Mouse (Mus musculus) cerebellum, postnatal 25 days (tissue): ENCODE measurements around the gene Ifi35.
A peak's percentile ranks its signal among the peaks of the same experiment; 100 is the strongest.
"Not testable (repeated sequence)": the region's sequence is repeated elsewhere in the genome, so short reads cannot be mapped to it uniquely, and the experiment has no call there.

ENCODE experiments used
- DNase-seq, 2 experiments: peaks; one replicate each; pipeline ENCODE4 v3.0.0; 2021; ENCODE audit warnings: mixed read lengths in 2 of 2

Gene Ifi35

DNA sequence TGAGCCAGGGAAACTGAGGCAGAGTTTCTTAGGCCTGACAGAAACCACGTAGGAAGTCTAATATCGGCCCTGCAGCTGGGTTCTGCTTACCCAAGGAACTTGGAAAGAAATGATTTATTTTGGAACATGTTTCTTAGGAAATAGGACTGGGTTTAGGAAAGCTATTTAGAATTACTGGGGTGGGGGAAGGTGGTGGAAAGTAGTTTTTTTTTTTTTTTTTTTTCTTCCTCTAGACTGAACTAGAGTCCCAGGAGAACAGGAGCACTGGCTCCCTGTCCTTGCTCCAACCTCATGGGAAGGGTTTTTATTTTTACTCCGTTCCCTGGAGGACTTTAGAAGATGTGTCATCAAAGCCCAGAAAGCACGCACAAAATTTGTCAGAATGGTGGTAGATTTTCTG, 20.9 kb downstream of the Ifi35 start:
- no peak for DNase-seq

- DNase-seq, result no peak
These were observed 22.0 kb downstream of the Ifi35 start for GRCm38 (mm10) chr11:101470206-101470605.

GRCm38 (mm10) chr11:101471926-101472325, 23.7 kb downstream of the Ifi35 start:
- no peak for DNase-seq

GRCm38 (mm10) chr11:101472336-101472735, 24.1 kb downstream of the Ifi35 start:
- DNase-seq, result peak in 1 of 2 experiments; percentile 46

DNA sequence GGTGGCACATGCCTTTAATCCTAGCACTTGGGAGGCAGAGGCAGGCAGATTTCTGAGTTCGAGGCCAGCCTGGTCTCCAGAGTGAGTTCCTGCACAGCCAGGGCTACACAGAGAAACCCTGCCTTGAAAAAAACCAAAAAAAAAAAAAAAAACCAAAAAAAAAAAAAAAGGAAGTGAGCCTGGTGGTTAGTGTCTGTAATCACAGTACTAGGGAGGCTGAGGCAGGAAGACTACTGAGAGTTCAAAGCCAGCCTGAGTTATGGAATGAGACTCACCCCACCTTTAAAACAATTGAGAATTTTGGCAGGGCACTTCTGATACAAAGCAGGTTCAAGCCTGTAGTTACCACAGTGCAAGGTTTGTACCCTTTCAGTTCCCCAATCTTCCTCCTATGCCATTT, 25.5 kb downstream of the Ifi35 start:
- DNase-seq, result not testable (repeated sequence)

GRCm38 (mm10) chr11:101474298-101474697, 26.1 kb downstream of the Ifi35 start:
- DNase-seq, result no peak

GRCm38 (mm10) chr11:101476361-101476760, 28.2 kb downstream of the Ifi35 start:
- not testable (repeated sequence) for DNase-seq

DNA sequence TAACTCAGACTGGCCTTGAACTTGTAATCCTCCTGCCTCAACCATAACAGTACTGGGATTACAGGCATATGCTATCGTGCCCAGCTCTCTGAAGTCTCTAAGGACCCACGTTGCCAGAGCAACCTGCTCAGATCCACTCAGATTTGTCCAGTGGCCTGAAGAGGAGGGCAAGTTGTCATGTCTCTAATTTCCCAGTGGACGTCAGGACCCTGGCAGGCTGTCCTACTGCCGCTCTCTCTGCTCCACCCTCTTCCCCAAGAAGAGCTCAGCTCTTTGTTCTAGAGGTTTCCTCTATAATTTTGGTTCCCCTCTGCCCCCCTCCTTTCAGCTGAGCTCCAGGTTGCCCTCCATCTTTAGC, 29.0 kb downstream of the Ifi35 start:
- DNase-seq, result no peak

GRCm38 (mm10) chr11:101477552-101478211, 29.5 kb downstream of the Ifi35 start:
- no peak for DNase-seq

DNA sequence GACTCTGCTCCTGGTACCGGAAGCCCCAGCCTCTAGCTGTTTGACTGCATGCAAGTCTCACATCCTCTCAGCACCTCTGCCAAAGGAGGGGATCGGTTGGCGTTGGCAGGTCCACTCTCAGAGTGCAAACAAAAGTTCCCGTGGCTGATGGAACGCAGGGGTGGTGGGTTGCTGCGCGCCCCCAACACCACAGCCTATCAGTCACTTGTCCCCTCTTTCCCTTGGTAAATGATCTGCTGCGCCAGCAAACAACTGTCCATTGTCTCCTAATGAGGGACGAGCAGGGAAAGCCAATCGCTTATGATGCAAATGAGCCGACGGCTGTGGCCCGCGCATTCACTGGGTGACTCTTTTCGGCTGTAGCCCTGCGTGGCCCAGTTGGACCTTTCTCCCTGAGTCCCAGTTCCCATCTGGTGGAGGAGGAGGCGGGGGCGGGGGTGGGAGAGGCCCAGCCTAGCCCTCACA, 31.0 kb downstream of the Ifi35 start:
- DNase-seq, result no peak

GRCm38 (mm10) chr11:101480912-101481311, 32.7 kb downstream of the Ifi35 start:
- no peak for DNase-seq

DNA sequence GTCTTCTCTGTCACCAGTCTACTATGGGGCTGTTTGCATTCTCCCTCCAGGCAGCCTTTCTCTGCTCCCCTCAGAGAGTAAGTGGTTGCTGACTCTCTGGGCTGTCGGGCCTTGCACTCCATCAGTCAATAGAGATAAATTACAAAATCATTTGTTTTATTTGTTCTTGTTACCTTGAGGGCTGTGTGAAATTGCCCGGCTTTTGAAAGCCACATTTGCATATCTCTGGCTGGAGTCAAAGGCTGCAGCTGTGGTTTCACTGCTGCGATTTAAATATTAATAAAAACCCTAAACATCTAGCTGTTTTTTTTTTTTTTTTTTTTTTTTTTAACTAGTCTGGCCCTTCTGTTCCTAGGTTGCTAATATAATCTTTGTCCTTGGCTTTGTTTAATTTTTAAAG, 35.6 kb downstream of the Ifi35 start:
- no peak for DNase-seq

- no peak for DNase-seq
These were observed 36.0 kb downstream of the Ifi35 start for GRCm38 (mm10) chr11:101484245-101484644.

DNA sequence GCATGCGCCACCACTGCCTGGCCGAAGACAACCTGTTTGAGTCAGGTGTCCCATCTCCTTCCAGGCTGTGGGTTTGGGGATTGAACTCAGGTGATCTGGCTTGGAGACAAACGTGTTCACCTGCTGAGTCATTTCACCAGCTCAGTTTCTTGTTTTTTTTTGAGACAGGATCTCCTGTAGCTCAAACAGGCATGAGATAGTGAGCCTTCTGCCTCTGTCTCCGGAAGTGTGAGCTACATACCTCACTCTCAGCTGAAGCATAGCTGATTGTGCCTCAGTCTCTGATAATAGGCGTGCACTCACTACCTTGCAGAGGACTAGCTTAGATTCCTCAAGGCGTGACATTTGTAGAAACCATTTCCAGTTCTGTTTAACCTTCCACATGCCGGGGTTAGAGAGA, 36.6 kb downstream of the Ifi35 start:
- no peak for DNase-seq

- no peak for DNase-seq
These were observed 37.4 kb downstream of the Ifi35 start for GRCm38 (mm10) chr11:101485509-101486028.

GRCm38 (mm10) chr11:101486126-101486525, 37.9 kb downstream of the Ifi35 start:
- no peak for DNase-seq

- no peak for DNase-seq
These were observed 58.1 kb downstream of the Ifi35 start for GRCm38 (mm10) chr11:101506269-101506780.

DNA sequence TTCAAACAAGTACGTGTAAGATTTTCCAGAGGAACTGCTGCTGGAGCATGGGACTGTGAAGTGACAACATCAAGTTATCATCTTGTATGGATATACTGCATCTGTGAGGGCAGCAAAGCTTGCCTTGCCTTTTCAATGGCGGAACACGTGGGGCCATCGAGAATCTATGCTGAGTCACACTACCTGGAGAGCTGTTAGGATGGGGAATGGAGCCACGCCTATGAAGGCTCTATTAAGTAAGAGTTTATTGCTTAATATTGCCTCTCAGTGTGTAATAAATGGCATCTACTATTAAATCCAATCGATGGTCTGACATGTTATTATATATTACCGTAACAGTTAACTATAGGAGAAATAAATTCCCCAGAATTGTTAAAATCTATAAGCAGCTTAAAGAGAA, 58.9 kb downstream of the Ifi35 start:
- no peak for DNase-seq
